Mouse (Mus musculus): ENCODE measurements around the gene Slc12a1. TPM values are rescaled to one million over a fixed set of nuclear protein-coding genes. Genes with fewer than 3 reads are reported as not detected.
A peak's percentile ranks its signal among the peaks of the same experiment; 100 is the strongest.

Gene Slc12a1
- polyA plus RNA-seq, 1 experiment from 2014 or later = 0.08 TPM

DNA sequence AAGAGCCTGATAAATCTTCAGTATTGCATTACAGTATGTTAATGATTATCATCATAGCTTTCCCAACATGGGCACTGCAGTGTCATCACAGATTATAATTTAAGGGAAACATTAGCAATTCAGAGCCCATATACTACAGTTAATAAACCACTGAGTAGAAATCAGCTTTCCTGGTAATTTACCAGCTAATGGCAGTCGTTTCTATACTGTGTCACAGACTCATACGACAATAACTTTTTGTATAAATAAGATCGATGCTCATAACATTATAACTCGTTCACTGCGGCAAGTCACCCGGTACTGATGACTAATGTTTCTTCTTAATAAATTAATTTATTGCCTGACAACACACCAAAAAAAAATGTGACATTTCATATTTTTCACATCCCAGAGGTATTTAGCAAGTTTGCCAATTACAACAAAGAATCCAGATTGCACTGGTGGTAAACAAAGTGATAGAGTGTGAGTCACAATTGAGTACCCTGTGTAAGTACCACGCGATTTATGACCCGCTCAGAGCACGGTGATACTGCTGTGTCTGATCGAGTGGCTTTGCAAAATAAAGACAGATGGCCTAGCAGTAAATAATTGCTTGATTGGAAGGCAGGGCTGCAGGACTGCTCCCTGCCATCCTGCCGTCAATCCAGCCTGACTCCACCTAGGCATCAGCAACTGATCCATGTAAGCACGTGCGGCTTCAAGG is 56.7 kb downstream of the Slc12a1 start:
- DNase-seq (ENCODE audit: low spot score) = no peak

DNA sequence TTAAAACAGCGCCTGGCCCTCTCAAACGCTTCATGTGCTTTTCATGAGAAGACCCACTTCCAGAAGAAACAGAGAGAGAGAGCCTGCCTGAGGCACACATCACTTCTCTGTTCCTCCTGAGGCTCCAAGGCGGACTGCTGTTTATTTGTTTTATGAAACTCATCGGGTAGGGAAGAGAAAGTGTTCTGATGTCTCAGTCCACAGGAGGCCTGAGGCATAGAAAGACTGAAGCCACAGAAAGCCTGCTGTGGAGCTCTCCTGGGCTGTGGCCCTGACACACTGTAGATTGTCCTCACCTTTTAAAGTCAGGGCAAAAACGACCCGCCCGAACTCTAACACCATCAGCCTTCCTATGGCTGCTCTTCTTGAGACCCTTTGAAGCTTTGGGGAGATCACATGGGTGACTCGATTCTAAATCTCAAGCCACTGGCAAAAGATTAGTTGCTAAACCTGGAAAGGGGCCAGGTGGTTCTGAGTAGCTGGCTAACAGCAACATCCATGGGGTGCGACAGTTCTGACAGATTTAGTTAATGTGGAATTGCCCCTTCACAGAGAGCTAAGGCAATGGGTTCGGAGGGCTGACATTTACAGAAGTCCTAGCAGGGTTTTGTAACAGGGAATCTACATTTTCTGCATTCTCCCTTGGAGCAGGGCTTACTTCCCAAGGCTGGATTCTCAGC is 59.7 kb downstream of the Slc12a1 start:
- DNase-seq (ENCODE audit: low spot score) = no peak

DNA sequence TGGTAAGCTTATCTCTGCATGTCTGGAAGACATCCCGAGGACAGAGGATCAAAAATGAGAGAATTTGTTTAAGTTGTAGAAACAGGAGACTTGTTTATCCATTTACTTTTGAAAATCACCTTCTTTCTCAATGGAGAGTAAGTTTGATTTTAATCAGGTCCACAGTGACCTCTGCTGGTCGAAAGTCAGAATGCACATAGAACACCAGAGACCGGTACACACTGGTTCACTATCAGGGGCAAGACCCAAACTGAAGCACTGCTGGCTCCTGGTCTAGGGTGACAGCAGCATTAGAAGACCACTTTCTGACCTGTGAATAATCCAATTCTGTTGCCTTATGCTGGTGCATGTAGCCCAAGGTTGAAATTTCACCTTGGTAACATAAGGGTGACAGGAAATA is 62.3 kb downstream of the Slc12a1 start:
- peak; percentile 67 for DNase-seq (ENCODE audit: low spot score)

DNA sequence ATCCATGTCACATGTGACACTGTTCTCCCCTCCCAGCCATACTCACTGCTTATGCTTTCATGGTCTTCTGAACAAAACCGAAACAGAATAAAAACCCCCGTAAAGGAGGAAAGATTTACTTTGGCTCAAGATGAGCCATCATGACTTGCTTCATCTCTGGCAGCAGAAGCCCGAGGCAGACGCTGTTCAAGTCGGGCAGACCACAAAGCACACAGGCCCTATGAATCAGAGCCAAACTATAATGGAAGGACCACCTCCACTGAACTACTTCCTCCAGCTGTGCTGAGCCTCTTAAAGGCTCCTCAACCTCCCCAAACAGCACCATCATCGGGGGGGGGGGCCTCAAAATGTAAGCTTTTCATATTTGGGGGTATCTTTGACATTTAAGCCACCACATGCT is 65.0 kb downstream of the Slc12a1 start:
- DNase-seq (ENCODE audit: low spot score) = no peak

DNA sequence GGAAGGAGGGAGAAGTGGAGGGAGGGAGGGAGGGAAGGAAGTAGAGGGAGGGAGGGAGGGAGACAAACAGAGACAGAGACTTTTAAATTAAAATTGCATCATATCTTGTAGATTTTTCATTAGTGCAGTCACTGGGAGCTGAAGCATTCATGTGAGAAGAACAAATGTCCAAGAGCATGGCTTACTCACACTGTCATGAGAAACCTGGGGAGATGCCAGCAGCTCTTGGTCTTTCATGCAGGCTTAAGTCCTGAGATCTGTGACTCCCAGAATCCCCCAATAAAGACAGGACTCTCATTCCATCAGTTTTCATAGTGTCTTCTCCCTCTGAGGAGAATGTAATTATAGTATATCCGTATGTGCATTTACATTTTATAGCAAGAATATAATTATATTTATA is 66.3 kb downstream of the Slc12a1 start:
- no peak for DNase-seq (ENCODE audit: low spot score)

DNA sequence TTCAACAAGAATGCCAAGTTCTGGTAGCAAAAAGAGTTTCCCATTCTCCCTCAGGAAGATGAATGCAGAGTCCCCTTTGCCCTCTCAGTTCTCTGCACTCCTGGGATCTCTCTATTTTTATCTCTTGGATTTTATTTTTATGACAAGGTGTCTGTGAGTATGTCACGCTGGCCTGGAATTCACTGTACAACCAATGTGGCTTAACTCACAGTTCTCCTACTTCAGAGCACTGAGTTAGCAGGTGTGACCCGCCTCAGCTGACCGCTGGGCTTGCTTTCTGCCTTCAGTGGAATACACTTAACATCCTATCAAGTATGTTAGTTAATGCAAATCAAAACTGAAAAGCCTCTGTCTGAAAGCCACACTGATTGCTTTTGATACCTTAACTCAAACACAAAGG is 67.0 kb downstream of the Slc12a1 start:
- no peak for DNase-seq (ENCODE audit: low spot score)

DNA sequence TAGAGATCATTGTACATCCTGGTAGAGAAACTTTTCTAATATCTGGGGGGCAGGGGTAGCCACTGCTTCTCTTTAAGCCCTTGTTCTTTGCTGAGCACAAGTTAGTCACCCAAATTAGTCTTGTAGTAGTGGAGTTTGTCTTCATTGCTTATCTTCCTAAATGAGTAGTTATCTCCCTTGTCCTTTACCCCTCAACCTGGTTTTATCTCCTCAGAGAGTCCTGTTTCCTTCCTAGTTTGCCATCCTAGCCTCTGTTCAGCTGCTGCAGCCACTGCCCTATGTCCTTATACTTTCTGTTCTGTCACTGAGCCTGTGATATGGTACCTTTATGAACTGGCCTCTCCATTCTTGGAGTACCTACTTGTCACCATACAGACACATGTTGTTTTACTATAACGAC is 69.4 kb downstream of the Slc12a1 start:
- no peak for DNase-seq (ENCODE audit: low spot score)

DNA sequence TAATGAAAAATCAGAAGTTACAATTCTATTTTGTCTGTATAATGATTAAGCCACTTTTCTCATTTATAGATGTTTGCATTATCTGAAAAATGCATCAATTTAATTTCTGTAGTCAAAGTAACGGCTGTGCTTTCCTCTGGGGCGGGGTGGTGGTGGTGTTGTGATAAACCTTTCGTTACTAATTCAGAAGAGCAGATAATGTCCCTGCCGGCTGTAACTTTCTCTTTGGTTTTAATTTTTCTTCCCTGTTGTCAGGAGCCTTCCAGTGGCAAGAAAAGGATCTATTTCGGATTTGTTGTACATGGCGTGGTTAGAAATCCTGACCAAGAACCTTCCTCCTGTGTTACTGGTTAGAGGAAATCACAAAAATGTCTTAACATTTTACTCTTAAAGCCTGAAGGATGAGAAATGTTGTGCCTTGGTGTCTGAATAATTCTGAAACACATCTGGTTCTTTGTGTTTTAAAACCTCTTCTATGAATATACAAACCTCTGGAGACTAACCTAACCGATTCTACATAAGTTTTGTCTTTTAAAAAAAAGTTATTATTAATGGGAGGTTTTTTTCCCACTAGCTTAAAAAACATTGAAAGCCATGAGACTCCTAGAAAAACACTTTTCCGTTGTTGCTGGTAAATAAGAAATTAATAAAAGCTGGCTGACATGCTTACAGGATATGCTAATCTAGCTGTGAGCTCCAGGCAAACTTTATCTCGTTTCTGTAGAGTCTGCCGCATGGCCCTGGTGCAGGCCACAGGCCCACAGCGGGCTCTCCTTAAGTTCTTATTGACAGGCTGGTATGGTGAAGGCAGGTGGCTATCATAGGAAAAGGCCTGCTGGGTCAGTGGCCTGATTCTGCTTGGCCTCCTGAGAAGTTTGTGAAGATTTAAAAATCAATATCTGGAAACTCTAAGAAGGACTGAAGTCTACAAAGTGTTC is 76.4 kb downstream of the Slc12a1 start:
- no peak for DNase-seq (ENCODE audit: low spot score)

GRCm38 (mm10) chr2:125232183-125232582 is 79.9 kb downstream of the Slc12a1 start:
- DNase-seq (ENCODE audit: low spot score) = no peak

- no peak for DNase-seq (ENCODE audit: low spot score)
Observed at GRCm38 (mm10) chr2:125233537-125233936, 81.2 kb downstream of the Slc12a1 start.

- DNase-seq (ENCODE audit: low spot score) = no peak
Observed at GRCm38 (mm10) chr2:125234049-125234448, 81.7 kb downstream of the Slc12a1 start.

GRCm38 (mm10) chr2:125245545-125246285 is 93.4 kb downstream of the Slc12a1 start:
- DNase-seq (ENCODE audit: low spot score) = no peak

- peak; percentile 20 for DNase-seq (ENCODE audit: low spot score)
Observed at GRCm38 (mm10) chr2:125246669-125247068, 94.4 kb downstream of the Slc12a1 start.

- peak; percentile 97 for DNase-seq (ENCODE audit: low spot score)
Observed at GRCm38 (mm10) chr2:125247108-125247961, 95.0 kb downstream of the Slc12a1 start, which contains the start of gene Dut. TSS of gene Dut (plus strand) at chr2:125247190.

- DNase-seq (ENCODE audit: low spot score) = no peak
Observed at GRCm38 (mm10) chr2:125247962-125248235, 95.6 kb downstream of the Slc12a1 start.

GRCm38 (mm10) chr2:125248256-125248655 is 96.0 kb downstream of the Slc12a1 start:
- no peak for DNase-seq (ENCODE audit: low spot score)

DNA sequence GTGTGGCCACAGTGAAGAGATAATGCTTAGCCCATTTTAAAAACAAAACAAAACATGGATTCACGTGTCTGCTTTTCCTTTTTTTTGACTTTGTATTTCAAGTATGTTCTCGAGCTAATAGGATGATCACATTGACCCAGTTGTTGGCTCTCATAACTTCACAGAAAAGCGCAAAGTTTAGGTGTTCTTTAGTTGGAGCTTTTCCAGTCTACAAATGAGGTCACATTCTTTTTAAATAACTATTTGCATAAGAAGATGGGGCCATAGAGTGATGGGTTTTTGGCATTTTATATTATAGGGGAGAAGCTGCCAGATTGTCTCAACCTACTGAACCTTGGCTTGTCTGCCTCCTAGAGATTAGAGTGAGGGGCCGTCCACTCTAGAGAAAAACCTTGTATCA is 97.0 kb downstream of the Slc12a1 start:
- no peak for DNase-seq (ENCODE audit: low spot score)

DNA sequence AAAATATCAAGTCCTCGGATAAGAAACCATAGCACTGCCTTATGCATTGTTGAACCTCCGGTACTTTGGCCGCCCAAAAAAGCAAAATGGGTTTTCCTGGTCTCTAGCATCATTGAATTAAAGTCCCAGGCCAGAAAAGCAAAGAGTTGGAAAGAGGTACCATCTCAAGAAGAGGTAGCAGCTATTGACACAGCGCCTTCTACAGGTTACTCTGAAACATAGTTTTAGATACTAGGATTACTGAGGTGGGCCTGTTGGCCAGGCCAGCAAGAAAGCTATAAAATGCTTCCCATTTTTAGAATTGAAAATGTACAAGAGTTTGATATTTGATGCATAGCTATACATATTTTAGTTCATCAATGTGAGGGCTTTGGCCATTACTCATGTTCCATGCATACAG is 97.6 kb downstream of the Slc12a1 start:
- DNase-seq (ENCODE audit: low spot score) = peak; percentile 39

- no peak for DNase-seq (ENCODE audit: low spot score)
Observed at GRCm38 (mm10) chr2:125251781-125252180, 99.5 kb downstream of the Slc12a1 start.

DNA sequence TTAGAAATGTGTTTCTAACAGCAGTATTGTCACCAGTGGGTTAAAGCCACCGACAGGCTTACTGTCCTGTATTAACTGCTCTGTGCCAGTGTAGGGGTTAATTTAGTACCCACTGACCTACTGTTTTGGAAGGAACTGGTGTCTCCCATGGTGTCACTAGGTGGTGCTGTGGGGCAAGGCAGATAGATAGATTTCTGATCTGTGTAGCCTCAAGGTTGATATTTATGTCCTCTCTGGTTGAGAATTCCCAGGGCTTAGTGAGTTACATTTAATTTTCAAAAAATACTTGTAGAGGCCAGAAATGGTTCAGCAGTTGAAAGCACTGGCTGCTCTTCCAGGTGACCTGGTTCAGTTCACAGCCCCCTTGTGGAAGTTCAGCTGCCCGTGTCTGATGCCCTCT is 100.0 kb downstream of the Slc12a1 start:
- DNase-seq (ENCODE audit: low spot score) = peak; percentile 52
